Mouse (Mus musculus): ENCODE data around the gene Prdm1. TPM values are rescaled to one million over a fixed set of nuclear protein-coding genes. Genes with fewer than 3 reads are reported as not detected.

The Prdm1 gene
- total RNA-seq, 2 experiments from 2014 or later = 0.91 to 1.7 TPM

DNA sequence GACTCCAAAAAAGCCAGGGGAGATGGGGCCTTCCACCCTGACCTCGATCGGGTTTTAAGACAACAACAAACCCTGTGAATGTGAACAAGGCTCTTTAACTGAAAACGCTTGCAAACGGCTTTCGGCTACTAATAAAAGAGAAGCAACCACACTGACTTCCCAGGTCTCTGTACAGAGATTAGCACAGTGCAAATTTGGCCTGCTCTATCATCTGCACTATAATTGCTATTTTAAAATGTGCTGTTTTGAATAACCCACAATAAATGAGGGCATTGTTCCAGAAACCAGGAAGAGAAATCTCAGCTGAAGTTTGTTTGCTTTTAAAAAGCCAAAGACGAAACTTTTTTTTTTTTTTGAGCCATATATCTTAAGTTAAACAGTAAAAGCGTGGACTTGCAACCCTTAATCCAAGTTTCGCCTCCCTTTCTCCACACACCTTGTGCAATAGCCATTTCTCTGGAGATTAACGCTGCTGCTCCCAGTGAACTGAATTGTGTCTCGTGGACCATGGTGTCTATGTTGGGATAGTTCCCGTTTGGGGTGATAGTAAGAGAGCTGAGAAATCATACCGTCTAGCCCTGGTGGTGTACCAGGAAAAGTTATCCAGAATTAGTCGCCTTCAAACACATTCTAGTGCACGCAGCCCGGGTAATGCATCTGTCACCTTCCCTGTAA lies 34.3 kb downstream of the Prdm1 start:
- ATAC-seq (replicated peaks; ENCODE audit: low FRiP score, poor library complexity, severe bottlenecking) = no peak

- ATAC-seq (replicated peaks; ENCODE audit: low FRiP score, poor library complexity, severe bottlenecking) = no peak
These were observed 35.3 kb downstream of the Prdm1 start for GRCm38 (mm10) chr10:44492815-44493525.

DNA sequence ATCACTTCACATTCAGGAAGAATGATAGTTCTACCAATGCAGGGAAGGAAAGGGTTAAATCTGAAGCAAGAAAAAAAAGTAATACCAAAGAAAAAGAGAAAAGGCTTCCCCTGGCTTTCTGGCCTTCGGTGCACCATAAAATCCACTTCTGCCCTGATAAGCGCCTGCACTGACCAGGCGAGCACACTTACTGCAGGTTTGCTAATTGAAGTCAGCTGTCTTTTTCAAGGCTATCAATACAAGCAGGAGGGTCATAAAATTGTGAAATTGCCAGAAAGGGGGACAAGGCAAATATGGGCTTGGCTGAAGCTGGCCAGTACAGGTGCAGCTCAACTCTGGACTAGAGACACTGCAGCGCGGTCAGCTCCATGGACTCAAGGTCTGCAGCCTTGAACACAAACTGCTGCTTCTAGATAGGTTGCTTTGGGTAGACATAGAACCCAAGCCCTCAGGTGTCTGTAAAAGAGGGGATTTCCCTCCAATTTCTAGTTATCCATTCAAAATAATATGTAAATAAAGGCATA lies 37.3 kb downstream of the Prdm1 start:
- ATAC-seq (replicated peaks; ENCODE audit: low FRiP score, poor library complexity, severe bottlenecking) = no peak

- ATAC-seq (replicated peaks; ENCODE audit: low FRiP score, poor library complexity, severe bottlenecking) = no peak
These were observed 41.2 kb downstream of the Prdm1 start for GRCm38 (mm10) chr10:44487132-44487531.

- no peak for ATAC-seq (replicated peaks; ENCODE audit: low FRiP score, poor library complexity, severe bottlenecking)
These were observed 44.2 kb downstream of the Prdm1 start for GRCm38 (mm10) chr10:44484077-44484476.

- ATAC-seq (replicated peaks; ENCODE audit: low FRiP score, poor library complexity, severe bottlenecking) = no peak
These were observed 45.2 kb downstream of the Prdm1 start for GRCm38 (mm10) chr10:44483116-44483515.

DNA sequence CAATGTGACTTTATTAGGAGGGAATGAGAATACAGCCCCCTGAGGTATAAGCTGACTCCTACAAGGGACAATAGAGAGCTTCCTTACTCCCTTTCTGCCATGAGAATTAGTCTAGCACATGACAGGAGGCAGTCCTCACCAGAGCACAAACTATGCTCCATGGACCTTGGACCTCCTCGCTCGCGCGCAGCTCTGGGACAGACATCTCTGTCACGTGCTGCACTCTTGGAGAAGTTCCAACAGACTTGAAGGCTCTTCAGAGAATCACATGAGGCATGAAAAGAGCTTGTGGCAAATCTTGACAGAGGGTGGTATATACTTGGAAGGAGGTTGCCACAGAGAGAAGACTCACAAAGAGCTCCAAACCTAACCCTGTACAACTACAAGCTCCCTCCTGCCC lies 46.9 kb downstream of the Prdm1 start:
- ATAC-seq (replicated peaks; ENCODE audit: low FRiP score, poor library complexity, severe bottlenecking) = no peak

DNA sequence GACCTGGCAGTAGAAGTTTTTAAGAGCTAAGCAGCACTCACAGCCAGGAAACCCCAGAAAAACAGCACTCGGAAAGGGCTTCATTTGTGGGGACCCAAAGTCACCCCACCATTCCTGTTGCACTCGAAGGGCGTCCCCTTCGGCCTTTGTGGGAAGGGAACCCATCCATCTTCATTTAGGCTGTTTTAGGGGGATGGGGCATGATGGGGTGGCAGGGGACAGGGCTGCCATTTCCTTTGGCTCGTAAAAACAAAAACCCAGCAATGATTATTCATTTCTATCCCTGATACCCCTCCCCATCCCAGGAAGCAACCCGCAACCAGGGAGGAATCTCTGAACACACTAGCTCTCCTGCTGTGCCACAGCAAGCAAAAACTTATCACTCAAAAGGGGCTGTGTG lies 49.0 kb downstream of the Prdm1 start:
- ATAC-seq (replicated peaks; ENCODE audit: low FRiP score, poor library complexity, severe bottlenecking) = no peak

DNA sequence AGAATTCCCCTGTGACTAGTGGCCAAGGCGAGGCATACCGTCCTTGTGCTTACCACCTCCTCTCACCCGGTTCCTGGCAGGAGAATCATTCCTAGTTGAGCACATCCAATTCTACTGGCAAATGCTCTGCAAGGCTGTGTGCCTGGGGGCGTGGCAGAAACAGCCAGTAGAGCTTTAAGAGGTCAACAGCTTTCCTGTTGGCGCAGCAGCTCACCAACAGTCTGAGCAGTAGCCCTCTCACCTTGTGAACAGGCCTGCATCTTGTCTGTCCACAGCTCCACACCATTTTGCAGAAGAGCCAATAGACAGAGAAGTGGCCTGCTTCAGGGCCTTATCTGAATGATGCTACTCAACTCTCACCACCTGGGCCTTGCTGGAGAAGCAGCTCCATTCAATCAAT lies 50.2 kb downstream of the Prdm1 start:
- ATAC-seq (replicated peaks; ENCODE audit: low FRiP score, poor library complexity, severe bottlenecking) = no peak

DNA sequence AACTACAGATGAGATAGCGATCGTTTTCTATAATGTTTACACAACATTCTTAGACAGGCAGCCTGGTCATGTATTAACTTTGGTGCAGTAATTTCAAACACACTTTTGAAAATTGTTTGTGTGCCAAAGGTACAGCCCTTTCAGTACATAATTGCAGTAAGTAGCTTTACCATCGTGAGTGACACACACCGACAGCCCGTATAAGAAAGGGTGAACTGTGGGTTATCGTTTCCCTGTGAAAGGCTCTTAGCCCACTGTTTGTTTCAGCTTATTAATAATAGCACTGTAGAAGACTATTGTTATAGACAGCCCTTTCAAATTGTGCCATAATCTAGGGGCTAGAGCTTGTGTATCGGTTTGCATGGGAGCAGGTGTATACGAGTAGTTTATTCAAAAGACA lies 51.1 kb downstream of the Prdm1 start:
- ATAC-seq (replicated peaks; ENCODE audit: low FRiP score, poor library complexity, severe bottlenecking) = no peak

DNA sequence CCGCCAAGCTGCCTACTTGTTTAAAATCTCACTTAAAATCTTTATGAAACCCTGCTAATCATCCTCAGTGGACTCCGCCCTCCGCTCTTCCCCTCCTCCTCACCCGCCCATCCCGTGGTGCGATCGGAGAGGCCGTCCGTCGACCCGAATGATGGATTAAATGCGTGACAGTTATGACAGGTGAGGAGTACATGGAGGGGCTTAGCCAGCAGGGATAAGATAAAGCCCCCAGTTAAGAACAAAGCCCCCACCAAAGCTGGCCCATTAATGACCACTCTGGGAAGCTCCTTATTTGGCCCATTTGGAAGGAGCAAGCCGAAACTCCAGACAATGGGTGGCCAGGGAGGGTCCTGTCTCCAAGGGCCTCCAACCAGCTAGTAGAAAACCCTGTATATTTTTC lies 51.8 kb downstream of the Prdm1 start:
- no peak for ATAC-seq (replicated peaks; ENCODE audit: low FRiP score, poor library complexity, severe bottlenecking)

GRCm38 (mm10) chr10:44475376-44475775 lies 52.9 kb downstream of the Prdm1 start:
- no peak for ATAC-seq (replicated peaks; ENCODE audit: low FRiP score, poor library complexity, severe bottlenecking)

DNA sequence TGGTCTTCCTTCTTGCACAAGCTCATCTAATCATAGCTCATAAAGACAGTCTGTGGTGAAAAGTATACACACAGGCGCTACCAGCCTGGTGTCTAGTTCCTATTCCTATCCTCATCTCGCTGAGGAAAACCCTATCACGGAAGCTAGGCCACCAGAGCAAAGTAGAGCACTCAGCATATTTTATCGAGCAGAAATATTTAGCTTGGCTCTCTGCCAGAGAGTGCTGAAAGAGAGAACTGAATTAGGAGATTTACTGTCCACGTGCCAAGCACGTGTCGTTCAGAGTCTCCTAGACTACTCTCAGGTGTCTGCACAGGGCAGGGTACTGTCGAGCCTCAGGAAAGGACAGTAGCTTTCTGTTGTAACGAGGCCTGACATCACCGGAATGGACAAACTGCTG lies 54.0 kb downstream of the Prdm1 start:
- ATAC-seq (replicated peaks; ENCODE audit: low FRiP score, poor library complexity, severe bottlenecking) = no peak

- ATAC-seq (replicated peaks; ENCODE audit: low FRiP score, poor library complexity, severe bottlenecking) = no peak
These were observed 62.7 kb downstream of the Prdm1 start for GRCm38 (mm10) chr10:44465618-44466017.

DNA sequence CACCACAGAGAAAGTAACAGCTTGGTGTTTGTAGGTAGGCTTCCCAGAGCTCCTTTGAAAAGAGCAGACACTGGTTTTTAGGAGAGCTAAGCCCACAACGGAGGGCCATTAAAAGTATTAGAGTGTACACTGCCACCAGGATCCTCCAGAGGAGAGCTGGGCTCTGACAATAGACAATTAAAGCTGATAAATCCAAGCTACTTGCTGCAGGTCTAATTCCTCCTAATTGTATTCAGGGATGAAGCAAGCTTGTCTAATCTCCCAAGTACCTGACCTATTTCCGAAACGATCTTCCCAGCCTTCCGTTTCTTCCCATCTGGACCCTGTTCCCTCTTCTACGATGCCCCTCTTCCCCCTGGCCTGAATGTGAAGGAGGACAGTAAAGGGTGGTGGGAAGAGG lies 63.7 kb downstream of the Prdm1 start:
- ATAC-seq (replicated peaks; ENCODE audit: low FRiP score, poor library complexity, severe bottlenecking) = no peak

- no peak for ATAC-seq (replicated peaks; ENCODE audit: low FRiP score, poor library complexity, severe bottlenecking)
These were observed 64.4 kb downstream of the Prdm1 start for GRCm38 (mm10) chr10:44463856-44464255.

DNA sequence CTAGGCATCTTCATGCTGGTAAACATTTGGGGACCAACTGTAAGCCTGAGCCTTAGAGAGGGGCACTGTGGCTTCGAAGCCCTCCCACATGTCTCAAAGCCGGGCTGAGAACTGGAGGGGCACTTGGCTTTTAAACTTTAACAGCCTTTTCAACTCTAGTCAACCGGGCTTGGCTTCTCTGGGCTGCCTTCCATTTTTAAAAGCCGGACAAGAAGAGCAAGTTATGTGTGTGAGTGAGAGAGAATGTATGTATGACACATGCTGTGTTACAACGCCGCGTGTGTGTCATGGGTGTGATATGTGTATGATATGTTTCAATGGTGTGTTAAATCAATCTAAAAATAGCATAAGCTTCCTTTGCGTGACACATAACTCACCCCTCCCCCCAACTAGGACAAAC lies 66.0 kb downstream of the Prdm1 start:
- no peak for ATAC-seq (replicated peaks; ENCODE audit: low FRiP score, poor library complexity, severe bottlenecking)

- no peak for ATAC-seq (replicated peaks; ENCODE audit: low FRiP score, poor library complexity, severe bottlenecking)
These were observed 67.2 kb downstream of the Prdm1 start for GRCm38 (mm10) chr10:44461063-44461462.

DNA sequence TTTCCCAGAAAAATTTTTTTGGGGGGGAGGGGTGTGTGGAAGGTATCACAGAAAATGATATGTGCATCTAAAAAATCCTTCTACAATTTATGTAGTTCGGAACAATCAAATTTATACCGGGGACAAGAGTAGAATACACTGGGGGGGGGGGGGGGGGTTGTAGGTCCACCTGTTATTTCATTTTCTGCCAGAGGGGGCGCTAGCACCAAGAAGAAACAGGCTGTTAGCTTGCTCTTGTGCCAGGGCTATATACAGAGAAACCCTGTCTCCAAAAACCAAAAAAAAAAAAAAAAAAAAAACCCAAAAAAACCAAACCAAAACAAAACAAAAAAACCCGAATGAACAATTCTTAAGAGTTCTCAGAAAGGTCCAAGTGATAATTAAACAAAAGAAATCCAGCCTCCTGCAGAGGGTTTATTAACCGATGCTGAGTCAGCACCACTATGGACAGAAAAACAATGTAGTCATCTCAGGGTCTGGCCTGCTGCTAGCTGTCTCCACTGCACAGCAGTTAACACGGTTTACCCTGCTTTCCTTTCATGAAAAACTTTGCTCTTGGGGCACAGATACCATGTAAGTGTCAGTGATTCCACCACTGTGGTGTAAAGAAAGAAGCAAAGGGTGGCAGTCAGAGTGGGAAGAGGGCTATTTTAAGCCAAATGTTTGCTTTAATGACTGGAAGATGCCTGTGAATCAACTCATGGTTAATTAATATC lies 68.0 kb downstream of the Prdm1 start:
- ATAC-seq (replicated peaks; ENCODE audit: low FRiP score, poor library complexity, severe bottlenecking) = no peak

GRCm38 (mm10) chr10:44459321-44460000 lies 68.8 kb downstream of the Prdm1 start:
- ATAC-seq (replicated peaks; ENCODE audit: low FRiP score, poor library complexity, severe bottlenecking) = no peak
